ENCODE assay signal across 18 mouse cellular contexts in the genomic region with DNA sequence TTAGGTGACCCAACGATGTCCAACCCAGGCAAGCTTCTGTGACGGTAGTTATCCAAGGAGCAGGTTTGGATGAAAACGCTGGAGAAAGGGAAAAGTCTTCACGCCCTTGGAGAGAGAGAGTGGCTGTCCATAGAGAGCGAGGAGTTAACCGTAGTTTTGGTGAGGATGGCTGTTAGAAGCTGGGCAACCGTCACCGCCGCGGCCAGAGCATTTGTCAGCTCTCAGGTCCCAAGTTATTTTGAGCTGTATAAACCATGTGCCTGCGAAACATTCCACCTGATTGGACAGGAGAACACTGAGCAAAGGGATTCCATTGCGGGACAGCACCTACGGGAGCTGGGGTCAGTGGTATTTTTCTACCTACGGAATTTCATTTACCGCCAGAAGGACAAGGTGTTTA. TPM values are rescaled to one million over a fixed set of nuclear protein-coding genes. Genes with fewer than 3 reads are reported as not detected.
DNase-seq lines count a peak whose midpoint lies in the region; ATAC-seq and TF ChIP-seq lines count a peak whose summit lies in the region.
"Had no signal": no experiment of that assay in that cellular context is flagged by ENCODE, and none has a peak within 500 bp of the region (broad histone marks: within the 10 kb centered on the region; RNA-seq: fewer than 3 reads in every experiment).

Gene Mypn, minus strand, starts transcription at position 225 of the 400 bp plus-strand sequence.

- no peaks in the 10 kb centered on the region for H3K27me3 ChIP-seq in heart, embryonic 12.5 days (replicated peaks)
- no peaks in the 10 kb centered on the region for H3K27me3 ChIP-seq in stomach, postnatal 0 days (ENCODE audit: control insufficient read depth, insufficient read depth, low read length)
- no peaks in the 10 kb centered on the region for H3K27me3 ChIP-seq in kidney, embryonic 16.5 days (ENCODE audit: insufficient read depth, low read length)
- no peaks in the 10 kb centered on the region for H3K27me3 ChIP-seq in thymus, adult 2 months (ENCODE audit: control insufficient read depth, insufficient read depth, low read length)
- H3K27me3 ChIP-seq: embryonic facial prominence, embryonic 15.5 days; forebrain, embryonic 12.5 days; hindbrain, embryonic 15.5 days; midbrain, embryonic 15.5 days had no signal

- 50% methylated on average over 15 of the region's 15 CpGs for WGBS in heart, embryonic 12.5 days
- WGBS in stomach, postnatal 0 days, result 74% methylated on average over 15 of the region's 15 CpGs
- WGBS in kidney, embryonic 16.5 days, result 89% methylated on average over 15 of the region's 15 CpGs
- WGBS in thymus, adult 2 months, result 95% methylated on average over 15 of the region's 15 CpGs

- peak within 1 kb of the TSS; percentile 11 to 13; a peak in 1 of 4 replicates for H3K4me3 ChIP-seq in ES-E14 (ENCODE audit: insufficient read depth in 1 of 2, low read depth in 1 of 2, low read length in 2 of 2, poor library complexity in 1 of 2, severe bottlenecking in 1 of 2)
- H3K4me3 ChIP-seq in heart, embryonic 12.5 days, result peak within 1 kb of the TSS; percentile 36
- H3K4me3 ChIP-seq in stomach, postnatal 0 days (ENCODE audit: low read depth, low read length), result no peak within 1 kb of the TSS
- no peak within 1 kb of the TSS for H3K4me3 ChIP-seq in kidney, embryonic 16.5 days (ENCODE audit: low read length)
- H3K4me3 ChIP-seq in thymus, adult 2 months (ENCODE audit: control insufficient read depth, insufficient read depth, low read length), result no peak within 1 kb of the TSS
- H3K4me3 ChIP-seq: embryonic facial prominence, embryonic 15.5 days; forebrain, embryonic 12.5 days; hindbrain, embryonic 15.5 days; midbrain, embryonic 15.5 days had no signal

- H3K9ac ChIP-seq in ES-E14 (ENCODE audit: insufficient read depth, low read depth, low read length, poor library complexity, severe bottlenecking), result peak within 1 kb of the TSS; percentile 13; the same call in 1 of the 2 replicates
- H3K9ac ChIP-seq in heart, embryonic 12.5 days, result no peak within 1 kb of the TSS; the same call in 1 of the 2 replicates
- H3K9ac ChIP-seq in stomach, postnatal 0 days (ENCODE audit: low read length), result no peak within 1 kb of the TSS
- no peak within 1 kb of the TSS for H3K9ac ChIP-seq in kidney, embryonic 16.5 days (replicated peaks; ENCODE audit: low read length)
- H3K9ac ChIP-seq: embryonic facial prominence, embryonic 15.5 days; forebrain, embryonic 12.5 days; hindbrain, embryonic 15.5 days; lung, embryonic 14.5 days; midbrain, embryonic 15.5 days had no signal

- intact Hi-C loops in gastrocnemius, postnatal 36 days (cut with DNase I), result loop anchor here (5.0 kb wide), 1 partner anchor 39 kb away; the partner anchor contains the start of gene Herc4
- intact Hi-C loops in heart, postnatal 36 days (cut with DNase I), result no loop called here

- H3K36me3 ChIP-seq in ES-E14 (ENCODE audit: control insufficient read depth, insufficient read depth, low read length, poor library complexity, severe bottlenecking), result no peaks in the 10 kb centered on the region
- no peaks in the 10 kb centered on the region for H3K36me3 ChIP-seq in heart, embryonic 12.5 days
- no peaks in the 10 kb centered on the region for H3K36me3 ChIP-seq in stomach, postnatal 0 days (ENCODE audit: control insufficient read depth, insufficient read depth, low read length)
- H3K36me3 ChIP-seq in kidney, embryonic 16.5 days (ENCODE audit: insufficient read depth, low read length), result no peaks in the 10 kb centered on the region
- H3K36me3 ChIP-seq in thymus, adult 2 months (ENCODE audit: control insufficient read depth, insufficient read depth, low read length), result no peaks in the 10 kb centered on the region
- H3K36me3 ChIP-seq: embryonic facial prominence, embryonic 15.5 days; forebrain, embryonic 12.5 days; hindbrain, embryonic 15.5 days; midbrain, embryonic 15.5 days had no signal

- no peak for DNase-seq in ES-E14 (ENCODE audit: low read depth, low spot score)
- peak; percentile 38 to 42 for DNase-seq in gastrocnemius, postnatal 36 days
- peak; percentile 39 to 50 for DNase-seq in heart, postnatal 36 days
- no peak for DNase-seq in urinary bladder, postnatal 10 days (ENCODE audit: low spot score)
- no peak for DNase-seq in stomach, postnatal 0 days (ENCODE audit: low spot score)
- DNase-seq in thymus, adult 2 months, result no peak
- DNase-seq: cerebellum, adult 18-20 months; kidney, postnatal 25 days; right cerebral cortex, postnatal 25 days had no signal

- peak; percentile 33; the same call in 1 of the 2 replicates for ATAC-seq in heart, embryonic 12.5 days (ENCODE audit: insufficient number of reproducible peaks, low FRiP score)
- ATAC-seq in stomach, postnatal 0 days (ENCODE audit: low FRiP score, low TSS enrichment), result no peak
- no peak for ATAC-seq in kidney, embryonic 16.5 days (ENCODE audit: low FRiP score, low TSS enrichment)
- ATAC-seq: intestine, postnatal 0 days; midbrain, embryonic 15.5 days had no signal

- TF ChIP-seq EP300 in stomach, postnatal 0 days (optimal IDR thresholded peaks at IDR 0.05), result no peak

- H3K4me1 ChIP-seq in ES-E14 (ENCODE audit: control insufficient read depth in 2 of 2, insufficient read depth in 2 of 2, low read length in 2 of 2, poor library complexity in 1 of 2), result peaks cover 0 to 2% of the 10 kb centered on the region in 2 experiments; a peak in 1 of 4 replicates
- peaks cover 4% of the 10 kb centered on the region for H3K4me1 ChIP-seq in heart, embryonic 12.5 days (replicated peaks)
- no peaks in the 10 kb centered on the region for H3K4me1 ChIP-seq in stomach, postnatal 0 days (replicated peaks; ENCODE audit: control insufficient read depth, insufficient read depth)
- no peaks in the 10 kb centered on the region for H3K4me1 ChIP-seq in kidney, embryonic 16.5 days (ENCODE audit: insufficient read depth, low read length)
- H3K4me1 ChIP-seq in thymus, adult 2 months (replicated peaks; ENCODE audit: control insufficient read depth, insufficient read depth, low read length), result no peaks in the 10 kb centered on the region
- H3K4me1 ChIP-seq: embryonic facial prominence, embryonic 15.5 days; forebrain, embryonic 12.5 days; hindbrain, embryonic 15.5 days; midbrain, embryonic 15.5 days had no signal

- peak within 1 kb of the TSS; percentile 60 for H3K4me2 ChIP-seq in heart, embryonic 12.5 days
- no peak within 1 kb of the TSS for H3K4me2 ChIP-seq in stomach, postnatal 0 days (replicated peaks; ENCODE audit: low read depth)
- H3K4me2 ChIP-seq in kidney, embryonic 16.5 days (replicated peaks; ENCODE audit: low read depth, low read length), result no peak within 1 kb of the TSS
- H3K4me2 ChIP-seq: embryonic facial prominence, embryonic 15.5 days; forebrain, embryonic 12.5 days; hindbrain, embryonic 15.5 days; liver, embryonic 11.5 days; lung, embryonic 14.5 days; midbrain, embryonic 15.5 days had no signal

- no peak within 1 kb of the TSS for H3K27ac ChIP-seq in ES-E14 (ENCODE audit: insufficient read depth, low read depth, low read length, poor library complexity, severe bottlenecking)
- H3K27ac ChIP-seq in heart, embryonic 12.5 days (ENCODE audit: poor library complexity, severe bottlenecking), result peak within 1 kb of the TSS; percentile 69; the same call in 1 of the 2 replicates
- no peak within 1 kb of the TSS for H3K27ac ChIP-seq in stomach, postnatal 0 days (replicated peaks)
- no peak within 1 kb of the TSS for H3K27ac ChIP-seq in kidney, embryonic 16.5 days (ENCODE audit: low read length)
- no peak within 1 kb of the TSS for H3K27ac ChIP-seq in thymus, adult 2 months (ENCODE audit: control insufficient read depth, insufficient read depth, low read length)
- H3K27ac ChIP-seq: embryonic facial prominence, embryonic 15.5 days; forebrain, embryonic 12.5 days; hindbrain, embryonic 15.5 days; midbrain, embryonic 15.5 days had no signal

- no peak for TF ChIP-seq POLR2A in thymus, adult 2 months (IDR thresholded peaks at IDR 0.05; ENCODE audit: control insufficient read depth, extremely low read depth, insufficient read depth, low read length, poor library complexity)

- no peak for TF ChIP-seq CTCF in stomach, postnatal 0 days (IDR thresholded peaks at IDR 0.05; ENCODE audit: low read depth)
- no peak for TF ChIP-seq CTCF in thymus, adult 2 months (IDR thresholded peaks at IDR 0.05; ENCODE audit: borderline replicate concordance, control insufficient read depth, extremely low read depth, insufficient read depth, low read length, poor library complexity)

- H3K9me3 ChIP-seq in ES-E14 (ENCODE audit: control insufficient read depth, insufficient read depth, low read depth, low read length), result no peaks in the 10 kb centered on the region
- no peaks in the 10 kb centered on the region for H3K9me3 ChIP-seq in heart, embryonic 12.5 days (replicated peaks)
- H3K9me3 ChIP-seq in stomach, postnatal 0 days (ENCODE audit: control insufficient read depth, low read length), result no peaks in the 10 kb centered on the region
- no peaks in the 10 kb centered on the region for H3K9me3 ChIP-seq in kidney, embryonic 16.5 days (ENCODE audit: low read length)
- H3K9me3 ChIP-seq: embryonic facial prominence, embryonic 15.5 days; forebrain, embryonic 12.5 days; hindbrain, embryonic 15.5 days; midbrain, embryonic 15.5 days had no signal

- in situ Hi-C loops in ES-E14 (cut with MboI; ENCODE audit: low sequenced_read_pairs in 2 of 2, unreplicated experiment in 2 of 2), result no loop called here

TF ChIP-seq in ES-E14, 5 proteins besides CTCF, POLR2A, EP300 and RAD21:
- no peak for TF ChIP-seq CHD2 (IDR thresholded peaks at IDR 0.05; ENCODE audit: low read depth, low read length)
- TF ChIP-seq HCFC1 (IDR thresholded peaks at IDR 0.05; ENCODE audit: borderline replicate concordance, insufficient read depth, low read length), result no peak
- TF ChIP-seq ZC3H11A (IDR thresholded peaks at IDR 0.05; ENCODE audit: borderline replicate concordance, low read depth, low read length), result no peak
- TF ChIP-seq MAFK (IDR thresholded peaks at IDR 0.05; ENCODE audit: insufficient read depth, low read depth, low read length), result no peak
- TF ChIP-seq ZNF384 (IDR thresholded peaks at IDR 0.05; ENCODE audit: low read depth, low read length), result no peak

RNA-seq across cellular contexts. Expression of gene Mypn, which starts in this region (rescaled TPM):
- total RNA-seq in ES-E14 (2012; rRNA removed), result 1.0 and 1.1 TPM in 2 replicates
- 100 to 1,000 TPM; 252 to 293 TPM for total RNA-seq in gastrocnemius, postnatal 36 days (2021)
- 6.3 and 7.2 TPM in 2 replicates for polyA plus RNA-seq in heart, embryonic 12.5 days (2016; fragmentation: Nextera tagmentation; extraction: Ambion mirVana)
- total RNA-seq in heart, postnatal 36 days (2021), result 100 to 1,000 TPM in 1 of 2 experiments, 10 to 100 TPM in 1; 96.7 to 105 TPM
- polyA plus RNA-seq in stomach, postnatal 0 days (2015; fragmentation: Nextera tagmentation; extraction: Ambion mirVana), result 0.10 and 0.12 TPM in 2 replicates
- polyA plus RNA-seq in kidney, embryonic 16.5 days (2015; fragmentation: Nextera tagmentation; extraction: Ambion mirVana), result 0.10 and 0.18 TPM in 2 replicates
- 0.22 and 0.98 TPM in 2 replicates for polyA plus RNA-seq in thymus, adult 2 months (2012; rRNA removed)
- polyA plus RNA-seq: forebrain, embryonic 12.5 days had no signal

Comparison
In these comparisons a context has a peak if more than half of its experiments do, and no peak if none do; other contexts are left out.
1. RNA of gene Mypn (total RNA-seq): 252 to 293 TPM in gastrocnemius, postnatal 36 days and 96.7 to 105 TPM in heart, postnatal 36 days; 1.0 to 1.1 TPM in ES-E14; every median in the first group is over 10 times any median in the second.
2. DNase-seq: peak in gastrocnemius, postnatal 36 days (2 of 2) and heart, postnatal 36 days (2 of 2); none in ES-E14 (single experiment), urinary bladder, postnatal 10 days (single experiment), stomach, postnatal 0 days (single experiment) and thymus, adult 2 months (single experiment).
3. H3K4me3 ChIP-seq: peak in ES-E14 (2 of 2) and heart, embryonic 12.5 days (single experiment); none in stomach, postnatal 0 days (single experiment), kidney, embryonic 16.5 days (single experiment) and thymus, adult 2 months (single experiment).